Mouse (Mus musculus) small intestine, adult 2 months (tissue): ENCODE measurements around the gene St6gal1. TPM values are rescaled to one million over a fixed set of nuclear protein-coding genes. Genes with fewer than 3 reads are reported as not detected.

Source experiments
- H3K27ac ChIP-seq: fragments of 200-500 bp; 2 replicates; pipeline ENCODE4 v1.5.1; 2012; ENCODE audit warnings: low read depth, low read length, control low read depth, inconsistent platforms; ENCODE audit not compliant: insufficient read depth
- H3K27me3 ChIP-seq: fragments of 200-500 bp; 2 replicates; pipeline ENCODE4 v1.6.1; 2012; ENCODE audit warnings: mild to moderate bottlenecking, moderate library complexity, low read length, inconsistent platforms; ENCODE audit not compliant: control insufficient read depth, insufficient read depth
- H3K36me3 ChIP-seq: fragments of 200-500 bp; 2 replicates; pipeline ENCODE4 v1.6.1; 2012; ENCODE audit warnings: mild to moderate bottlenecking, low read length, control low read depth, inconsistent platforms; ENCODE audit not compliant: control insufficient read depth, insufficient read depth
- H3K4me1 ChIP-seq: fragments of 200-500 bp; 2 replicates; pipeline ENCODE4 v1.6.1; 2012; ENCODE audit warnings: low read length, inconsistent platforms, mixed read lengths; ENCODE audit not compliant: control insufficient read depth, insufficient read depth, insufficient read length
- H3K4me3 ChIP-seq: fragments of 200-500 bp; 2 replicates; pipeline ENCODE4 v1.5.1; 2012; ENCODE audit warnings: low read depth, mild to moderate bottlenecking, control low read depth, inconsistent platforms, low read length, moderate library complexity
- CTCF ChIP-seq: fragments of 200-500 bp; IDR thresholded peaks from 2 replicates; pipeline ENCODE4 v1.5.1; 2012; ENCODE audit warnings: low read depth, mild to moderate bottlenecking, control low read depth, inconsistent platforms, low read length, moderate library complexity, mixed read lengths; ENCODE audit not compliant: insufficient replicate concordance, insufficient read length; ENCODE audit errors: extremely low read depth
- POLR2A ChIP-seq: fragments of 200-500 bp; IDR thresholded peaks from 2 replicates; pipeline ENCODE4 v1.6.1; 2012; ENCODE audit warnings: low read depth, mild to moderate bottlenecking, control low read depth, inconsistent platforms, low read length, moderate library complexity
- WGBS: fragments of 180-500 bp; shearing (Covaris S2); methylation state at CpG from one replicate; pipeline ENCODE4 v1.1.7; 2018; 5-methylcytosine and 5-hydroxymethylcytosine counted together
- polyA plus RNA-seq: library from polyadenylated mRNA; depleted of rRNA; stranded (reverse); fragments of >200 nt; gene quantifications from 2 replicates; pipeline ENCODE4 v1.2.3, GENCODE M21; 2012

St6gal1 gene
- polyA plus RNA-seq, 1 experiment, result 6.4 TPM

- Histone ChIP-seq H3K4me1 (peaks cover 3% of the 10 kb centered on the region; the same call in 1 of the 2 replicates), H3K27ac (no peak overlapping the region), H3K27me3 (no peaks in the 10 kb centered on the region), H3K36me3 (no peaks in the 10 kb centered on the region), H3K4me3 (no peak overlapping the region)
- WGBS, result 69% methylated on average over 17 of the region's 17 CpGs
- no peak for TF ChIP-seq POLR2A
- no peak for TF ChIP-seq CTCF
Measured at GRCm38 (mm10) chr16:23269056-23269983, 44.8 kb downstream of the St6gal1 start.

- Histone ChIP-seq H3K27ac (no peak overlapping the region), H3K36me3 (no peaks in the 10 kb centered on the region), H3K27me3 (no peaks in the 10 kb centered on the region), H3K4me1 (peaks cover 3% of the 10 kb centered on the region; the same call in 1 of the 2 replicates), H3K4me3 (no peak overlapping the region)
- no peak for TF ChIP-seq CTCF
- no peak for TF ChIP-seq POLR2A
- WGBS, result 76% methylated on average over 10 of the region's 10 CpGs
Measured at GRCm38 (mm10) chr16:23269984-23270912, 45.7 kb downstream of the St6gal1 start.

- TF ChIP-seq POLR2A (no peak), CTCF (no peak)
- H3K27ac ChIP-seq, result no peak overlapping the region
- no peaks in the 10 kb centered on the region for H3K36me3 ChIP-seq
- H3K4me3 ChIP-seq, result no peak overlapping the region
- H3K27me3 ChIP-seq, result no peaks in the 10 kb centered on the region
- H3K4me1 ChIP-seq, result peaks cover 3% of the 10 kb centered on the region; the same call in 1 of the 2 replicates
- WGBS, result 35% methylated on average over 2 of the region's 3 CpGs
Measured at GRCm38 (mm10) chr16:23270913-23271253, 46.3 kb downstream of the St6gal1 start.

GRCm38 (mm10) chr16:23271746-23272520 lies 47.4 kb downstream of the St6gal1 start:
- peak overlapping the region; percentile 27; the same call in 1 of the 2 replicates for H3K27ac ChIP-seq
- H3K4me1 ChIP-seq, result peaks cover 3% of the 10 kb centered on the region; the same call in 1 of the 2 replicates
- H3K36me3 ChIP-seq, result no peaks in the 10 kb centered on the region
- H3K4me3 ChIP-seq, result no peak overlapping the region
- no peaks in the 10 kb centered on the region for H3K27me3 ChIP-seq
- TF ChIP-seq POLR2A (no peak), CTCF (no peak)
- 72% methylated on average over 14 of the region's 14 CpGs for WGBS

- TF ChIP-seq POLR2A, result no peak
- no peak for TF ChIP-seq CTCF
- WGBS, result 69% methylated on average over 9 of the region's 9 CpGs
- peaks cover 3% of the 10 kb centered on the region; the same call in 1 of the 2 replicates for H3K4me1 ChIP-seq
- H3K4me3 ChIP-seq, result no peak overlapping the region
- no peaks in the 10 kb centered on the region for H3K36me3 ChIP-seq
- no peaks in the 10 kb centered on the region for H3K27me3 ChIP-seq
- no peak overlapping the region for H3K27ac ChIP-seq
Measured at GRCm38 (mm10) chr16:23272521-23273230, 48.1 kb downstream of the St6gal1 start.

GRCm38 (mm10) chr16:23274005-23274404 lies 49.5 kb downstream of the St6gal1 start:
- H3K4me3 ChIP-seq, result no peak overlapping the region
- no peak for TF ChIP-seq CTCF
- TF ChIP-seq POLR2A, result no peak
- H3K4me1 ChIP-seq, result peaks cover 3% of the 10 kb centered on the region; the same call in 1 of the 2 replicates
- no peaks in the 10 kb centered on the region for H3K27me3 ChIP-seq
- WGBS, result 81% methylated on average over 6 of the region's 6 CpGs
- no peak overlapping the region for H3K27ac ChIP-seq
- no peaks in the 10 kb centered on the region for H3K36me3 ChIP-seq
